Mouse (Mus musculus) hindbrain, embryonic 11.5 days (tissue): ENCODE data around the gene Sfxn3. TPM values are rescaled to one million over a fixed set of nuclear protein-coding genes. Genes with fewer than 3 reads are reported as not detected.
"Not testable (repeated sequence)": the region's sequence is repeated elsewhere in the genome, so short reads cannot be mapped to it uniquely, and the experiment has no call there.

Experiments
- ATAC-seq: fragments of 200-750 bp; cut with Nextera tagmentation; 2 replicates; pipeline ENCODE4 v1.8.0; 2017; ENCODE audit warnings: mild to moderate bottlenecking, moderate TSS enrichment, moderate library complexity; ENCODE audit not compliant: low FRiP score
- DNase-seq: peaks from one replicate; pipeline ENCODE4 v3.0.0-alpha.2; 2015; ENCODE audit warnings: low spot score
- H3K27ac ChIP-seq: fragments of 300-500 bp; sonication (generic); 2 replicates; pipeline ENCODE4 v1.5.1; 2014; ENCODE audit warnings: mild to moderate bottlenecking, low read depth, low read length
- H3K27me3 ChIP-seq: fragments of 300-500 bp; sonication (generic); 2 replicates; pipeline ENCODE4 v1.6.1; 2014; ENCODE audit warnings: mild to moderate bottlenecking, low read length, moderate library complexity, mixed read lengths; ENCODE audit not compliant: control insufficient read depth, insufficient read depth
- H3K36me3 ChIP-seq: fragments of 300-500 bp; sonication (generic); 2 replicates; pipeline ENCODE4 v1.6.1; 2014; ENCODE audit warnings: mild to moderate bottlenecking, low read length, moderate library complexity, mixed read lengths; ENCODE audit not compliant: control insufficient read depth, insufficient read depth
- H3K4me1 ChIP-seq: fragments of 300-500 bp; sonication (generic); replicated peaks from 2 replicates; pipeline ENCODE4 v1.6.1; 2014; ENCODE audit warnings: low read length, mixed read lengths; ENCODE audit not compliant: control insufficient read depth, insufficient read depth
- H3K4me2 ChIP-seq: fragments of 300-500 bp; sonication (generic); replicated peaks from 2 replicates; pipeline ENCODE4 v1.6.1; 2014; ENCODE audit warnings: mild to moderate bottlenecking, low read depth, low read length
- H3K4me3 ChIP-seq: fragments of 300-500 bp; sonication (generic); 2 replicates; pipeline ENCODE4 v1.5.1; 2014; ENCODE audit warnings: low read depth, low read length
- H3K9ac ChIP-seq: fragments of 300-500 bp; sonication (generic); 2 replicates; pipeline ENCODE4 v1.6.1; 2014; ENCODE audit warnings: low read depth, low read length
- H3K9me3 ChIP-seq: fragments of 300-500 bp; sonication (generic); 2 replicates; pipeline ENCODE4 v1.6.1; 2016; ENCODE audit warnings: low read length; ENCODE audit not compliant: control insufficient read depth
- WGBS: fragments of 180-500 bp; shearing (Covaris S2); extraction: QIAGEN DNeasy Blood & Tissue Kit; methylation state at CpG from one replicate; pipeline ENCODE4 v1.1.7; 2014; 5-methylcytosine and 5-hydroxymethylcytosine counted together
- polyA plus RNA-seq: library from polyadenylated mRNA; unstranded; fragments of >200 nt; fragmentation: Nextera tagmentation; extraction: Ambion mirVana; gene quantifications from 2 replicates; pipeline ENCODE4 v1.2.1, GENCODE M21; 2014

Gene Sfxn3
- polyA plus RNA-seq, 1 experiment from 2014 or later = 23.8 TPM

- Histone ChIP-seq H3K9ac (no peak overlapping the region), H3K27ac (no peak overlapping the region), H3K9me3 (no peaks in the 10 kb centered on the region), H3K4me2 (no peak overlapping the region), H3K36me3 (no peaks in the 10 kb centered on the region), H3K4me1 (no peaks in the 10 kb centered on the region; the same call in 1 of the 2 replicates), H3K27me3 (no peaks in the 10 kb centered on the region), H3K4me3 (no peak overlapping the region)
- ATAC-seq (no peak), DNase-seq (no peak)
- 49% methylated on average over 17 of the region's 17 CpGs for WGBS
Measured at GRCm38 (mm10) chr19:45032570-45033332, 14.6 kb upstream of the Sfxn3 start.

- Histone ChIP-seq H3K9me3 (no peaks in the 10 kb centered on the region), H3K27me3 (no peaks in the 10 kb centered on the region), H3K27ac (no peak overlapping the region), H3K4me3 (no peak overlapping the region), H3K9ac (no peak overlapping the region), H3K36me3 (no peaks in the 10 kb centered on the region), H3K4me2 (no peak overlapping the region), H3K4me1 (no peaks in the 10 kb centered on the region; the same call in 1 of the 2 replicates)
- ATAC-seq = 0 out of 2 replicates have a peak, but pooled peaks have one; percentile 22
- 25% methylated on average over 16 of the region's 16 CpGs for WGBS
- DNase-seq = peak; percentile 63
Measured at GRCm38 (mm10) chr19:45036867-45037266, 10.4 kb upstream of the Sfxn3 start.

DNA sequence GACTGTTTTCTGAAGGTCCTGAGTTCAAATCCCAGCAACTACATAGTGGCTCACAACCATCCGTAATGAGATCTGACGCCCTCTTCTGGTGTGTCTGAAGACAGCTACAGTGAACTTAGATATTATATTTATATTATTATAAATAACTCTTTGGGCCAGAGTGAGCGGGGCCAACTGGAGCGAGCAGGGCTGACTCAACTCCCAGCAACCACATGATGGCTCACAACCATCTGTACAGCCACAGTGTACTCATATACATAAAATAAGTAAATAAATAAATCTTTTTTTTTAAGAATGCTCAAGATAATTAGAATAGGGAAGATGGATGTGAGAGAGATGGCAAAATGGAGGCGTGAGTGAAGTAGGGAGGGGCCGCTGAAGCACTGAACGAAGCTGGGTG, 9.1 kb upstream of the Sfxn3 start:
- WGBS = 92% methylated on average over 7 of the region's 7 CpGs
- not testable (repeated sequence) for H3K27me3 ChIP-seq

GRCm38 (mm10) chr19:45040214-45040613, 7.1 kb upstream of the Sfxn3 start:
- peaks cover 3% of the 10 kb centered on the region for H3K27me3 ChIP-seq
- no peak overlapping the region for H3K9ac ChIP-seq
- ATAC-seq = no peak
- no peaks in the 10 kb centered on the region; the same call in 1 of the 2 replicates for H3K4me1 ChIP-seq
- H3K4me3 ChIP-seq = no peak overlapping the region
- H3K36me3 ChIP-seq = no peaks in the 10 kb centered on the region
- no peak for DNase-seq
- no peaks in the 10 kb centered on the region for H3K9me3 ChIP-seq
- H3K4me2 ChIP-seq = no peak overlapping the region
- H3K27ac ChIP-seq = no peak overlapping the region
- 52% methylated on average over 13 of the region's 13 CpGs for WGBS

More for the DNA sequence above, 9.1 kb upstream of the Sfxn3 start:
- H3K27ac ChIP-seq, H3K9me3 ChIP-seq, H3K36me3 ChIP-seq, H3K4me1 ChIP-seq, DNase-seq, H3K4me3 ChIP-seq, ATAC-seq, H3K4me2 ChIP-seq, H3K9ac ChIP-seq: not testable (repeated sequence)

- Histone ChIP-seq H3K9me3 (no peaks in the 10 kb centered on the region), H3K4me3 (no peak overlapping the region), H3K9ac (no peak overlapping the region), H3K27ac (no peak overlapping the region), H3K4me2 (no peak overlapping the region), H3K4me1 (peaks cover 8% of the 10 kb centered on the region; the same call in 1 of the 2 replicates), H3K36me3 (no peaks in the 10 kb centered on the region), H3K27me3 (peaks cover 15% of the 10 kb centered on the region)
- DNase-seq (no peak), ATAC-seq (no peak)
- 65% methylated on average over 11 of the region's 11 CpGs for WGBS
Measured at GRCm38 (mm10) chr19:45044389-45044927, 2.8 kb upstream of the Sfxn3 start.

DNA sequence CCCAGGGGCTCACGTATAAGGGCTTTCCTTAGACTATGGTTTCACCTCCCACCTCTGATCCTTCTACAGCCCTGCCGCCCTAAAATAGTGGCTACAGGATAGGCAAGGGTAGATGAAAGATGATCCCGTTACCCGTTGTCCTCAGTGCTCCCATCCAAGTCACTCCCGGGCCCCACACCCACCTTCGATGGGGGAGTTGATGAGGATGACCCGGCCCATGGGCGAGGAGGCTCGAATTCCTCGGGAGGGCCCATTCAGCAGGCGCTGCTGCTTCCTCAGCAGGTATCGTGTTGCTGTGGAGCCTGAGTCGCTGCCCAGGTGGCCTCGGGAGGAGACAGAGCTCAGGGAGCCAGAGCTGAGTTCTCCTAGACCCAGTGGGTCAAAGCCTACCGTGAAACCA, 2.1 kb upstream of the Sfxn3 start:
- Histone ChIP-seq H3K4me1 (peaks cover 8% of the 10 kb centered on the region; the same call in 1 of the 2 replicates), H3K4me3 (no peak overlapping the region), H3K27ac (no peak overlapping the region), H3K36me3 (no peaks in the 10 kb centered on the region), H3K9ac (no peak overlapping the region), H3K9me3 (no peaks in the 10 kb centered on the region), H3K4me2 (no peak overlapping the region), H3K27me3 (peaks cover 15% of the 10 kb centered on the region)
- DNase-seq = no peak
- ATAC-seq = no peak
- 48% methylated on average over 15 of the region's 15 CpGs for WGBS

DNA sequence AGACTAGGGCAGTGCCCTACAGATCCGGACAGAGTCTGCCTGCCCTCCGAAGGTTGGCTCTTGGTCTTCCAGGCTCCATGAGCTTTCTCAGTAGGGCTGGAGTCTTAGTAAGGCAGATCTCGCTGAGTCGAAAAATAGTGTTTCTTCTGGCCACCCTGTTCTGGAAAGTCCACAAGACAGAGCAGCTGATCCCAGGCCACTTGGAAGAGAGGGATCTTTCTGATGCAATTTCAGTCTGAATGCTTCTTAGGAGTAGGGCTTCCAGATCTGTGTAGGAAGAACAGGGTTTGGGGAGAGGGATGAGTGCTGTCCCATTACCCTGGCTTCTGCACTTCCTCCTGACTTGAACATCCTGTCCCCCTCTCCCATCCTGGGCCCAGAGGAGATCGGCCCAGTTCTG, 1.7 kb upstream of the Sfxn3 start, which contains the start of gene Pdzd7:
Pdzd7 (minus strand) TSS at position 67 of the 400 bp plus-strand sequence.
- WGBS = 81% methylated on average over 5 of the region's 5 CpGs
- Histone ChIP-seq H3K9ac (no peak within 1 kb of the TSS; the same call in 1 of the 2 replicates), H3K4me2 (peak within 1 kb of the TSS; percentile 55), H3K27me3 (peaks cover 15% of the 10 kb centered on the region), H3K4me1 (peaks cover 8% of the 10 kb centered on the region; the same call in 1 of the 2 replicates), H3K9me3 (no peaks in the 10 kb centered on the region), H3K27ac (no peak within 1 kb of the TSS), H3K36me3 (no peaks in the 10 kb centered on the region), H3K4me3 (peak within 1 kb of the TSS; percentile 46)
- ATAC-seq (no peak), DNase-seq (no peak)

DNA sequence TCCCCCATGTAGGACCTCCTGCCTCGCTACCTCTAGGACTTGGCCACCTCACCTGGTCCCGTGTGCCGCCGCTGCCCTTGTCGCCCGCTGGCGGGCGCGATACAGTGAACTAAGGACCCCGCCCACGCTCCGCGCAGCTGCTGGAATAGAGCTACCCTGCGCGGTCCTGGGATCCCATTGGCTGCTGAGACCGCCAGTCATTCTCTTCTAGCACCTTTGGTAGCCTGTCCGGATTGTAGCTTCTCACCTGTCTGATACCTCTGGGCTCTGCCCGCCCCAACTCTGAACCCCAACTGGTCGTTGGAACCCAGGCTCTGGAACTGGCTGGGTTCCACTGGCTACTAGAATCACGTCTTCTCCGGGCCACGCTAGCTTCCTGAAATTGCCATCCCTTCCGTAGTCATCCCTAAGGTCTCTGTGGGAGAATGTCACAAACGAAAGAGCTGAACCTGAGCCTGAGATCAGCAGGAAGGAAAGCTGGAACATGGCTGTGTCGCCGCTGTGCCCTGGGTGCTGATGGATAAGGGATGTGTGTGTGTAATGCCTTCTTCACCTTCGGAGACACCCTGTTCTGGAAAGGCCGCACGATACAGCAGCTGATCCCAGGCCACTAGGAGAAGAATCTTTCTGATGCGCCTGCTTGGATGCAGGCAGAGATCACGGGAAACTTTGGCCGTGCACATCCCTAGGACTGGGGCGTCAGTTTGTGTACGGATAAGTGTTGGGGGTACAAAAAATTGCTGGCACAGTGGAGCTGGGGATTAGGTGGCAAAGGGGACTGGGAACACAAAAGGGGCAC, 581 bp upstream of the Sfxn3 start:
- DNase-seq (peak; percentile 79), ATAC-seq (peak; percentile 65)
- H3K4me3 ChIP-seq = peak overlapping the region; percentile 46
- peak overlapping the region; percentile 74 for H3K9ac ChIP-seq
- H3K36me3 ChIP-seq = no peaks in the 10 kb centered on the region
- peak overlapping the region; percentile 43; the same call in 1 of the 2 replicates for H3K27ac ChIP-seq
- H3K4me2 ChIP-seq = peak overlapping the region; percentile 55
- 2% methylated on average over 34 of the region's 34 CpGs for WGBS
- peaks cover 15% of the 10 kb centered on the region for H3K27me3 ChIP-seq
- H3K4me1 ChIP-seq = peaks cover 8% of the 10 kb centered on the region; the same call in 1 of the 2 replicates
- no peaks in the 10 kb centered on the region for H3K9me3 ChIP-seq
